Mouse (Mus musculus) intestine, embryonic 16.5 days (tissue): ENCODE data around the gene Iqcd. TPM values are rescaled to one million over a fixed set of nuclear protein-coding genes. Genes with fewer than 3 reads are reported as not detected.

ENCODE experiments used
- ATAC-seq: fragments of 200-750 bp; cut with Nextera tagmentation; 2 replicates; pipeline ENCODE4 v1.8.0; 2017; ENCODE audit warnings: moderate TSS enrichment, moderate library complexity
- H3K27ac ChIP-seq: fragments of 300-500 bp; sonication (generic); 2 replicates; pipeline ENCODE4 v1.5.1; 2014; ENCODE audit warnings: mild to moderate bottlenecking, low read length
- H3K27me3 ChIP-seq: fragments of 300-500 bp; sonication (generic); replicated peaks from 2 replicates; pipeline ENCODE4 v1.6.1; 2014; ENCODE audit warnings: low read length, control low read depth, mixed read lengths; ENCODE audit not compliant: control insufficient read depth, insufficient read depth
- H3K36me3 ChIP-seq: fragments of 300-500 bp; sonication (generic); 2 replicates; pipeline ENCODE4 v1.6.1; 2014; ENCODE audit warnings: low read length, control low read depth; ENCODE audit not compliant: control insufficient read depth, insufficient read depth
- H3K4me1 ChIP-seq: fragments of 300-500 bp; sonication (generic); 2 replicates; pipeline ENCODE4 v1.6.1; 2014; ENCODE audit warnings: low read length, control low read depth, mixed read lengths; ENCODE audit not compliant: control insufficient read depth, insufficient read depth
- H3K4me2 ChIP-seq: fragments of 300-500 bp; sonication (generic); 2 replicates; pipeline ENCODE4 v1.6.1; 2014; ENCODE audit warnings: low read depth, low read length, control low read depth
- H3K4me3 ChIP-seq: fragments of 300-500 bp; sonication (generic); 2 replicates; pipeline ENCODE4 v1.5.1; 2014; ENCODE audit warnings: mild to moderate bottlenecking, low read length
- H3K9ac ChIP-seq: fragments of 300-500 bp; sonication (generic); 2 replicates; pipeline ENCODE4 v1.6.1; 2014; ENCODE audit warnings: low read depth, low read length
- H3K9me3 ChIP-seq: fragments of 300-500 bp; sonication (generic); 2 replicates; pipeline ENCODE4 v1.6.1; 2016; ENCODE audit warnings: low read length, control low read depth; ENCODE audit not compliant: control insufficient read depth
- WGBS: fragments of 180-500 bp; shearing (Covaris S2); extraction: QIAGEN DNeasy Blood & Tissue Kit; methylation state at CpG from one replicate; pipeline ENCODE4 v1.1.7; 2014; 5-methylcytosine and 5-hydroxymethylcytosine counted together
- polyA plus RNA-seq: library from polyadenylated mRNA; unstranded; fragments of >200 nt; fragmentation: Nextera tagmentation; extraction: Ambion mirVana; gene quantifications from 2 replicates; pipeline ENCODE4 v1.2.1, GENCODE M21; 2015

The Iqcd gene
- polyA plus RNA-seq, 1 experiment from 2014 or later = 0.27 TPM

DNA sequence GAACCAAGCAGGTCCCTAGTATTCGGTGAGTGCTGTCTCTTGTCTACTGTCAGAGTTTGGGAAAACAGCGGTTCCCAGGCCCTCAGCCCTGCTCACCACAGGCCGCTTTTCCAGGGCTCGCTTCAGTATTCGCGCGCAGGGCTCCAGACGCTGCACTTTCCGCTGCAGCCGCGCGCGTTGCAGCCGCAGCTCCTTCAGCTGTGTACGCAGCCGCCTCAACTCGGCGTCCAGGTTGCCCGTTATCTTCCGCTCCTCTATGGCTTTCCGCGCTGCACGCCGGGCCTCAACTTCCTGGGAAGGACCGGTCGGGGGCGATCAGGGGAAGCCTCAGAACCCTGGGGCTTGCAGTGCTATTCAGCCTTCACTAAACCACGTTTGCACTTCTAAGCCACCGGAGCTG lies 42.3 kb downstream of the Iqcd start:
- H3K9ac ChIP-seq = 0 out of 2 replicates have a peak overlapping the region, but pooled peaks have one; percentile 29
- no peaks in the 10 kb centered on the region for H3K9me3 ChIP-seq
- no peak for ATAC-seq
- H3K4me2 ChIP-seq = peak overlapping the region; percentile 27; the same call in 1 of the 2 replicates
- H3K27me3 ChIP-seq = 0 out of 2 replicates have a peak, but pooled peaks cover 7% of the 10 kb centered on the region
- WGBS = 4% methylated on average over 29 of the region's 29 CpGs
- no peak overlapping the region for H3K27ac ChIP-seq
- H3K36me3 ChIP-seq = 0 out of 2 replicates have a peak, but pooled peaks cover 14% of the 10 kb centered on the region
- peaks cover 7% of the 10 kb centered on the region; the same call in 1 of the 2 replicates for H3K4me1 ChIP-seq
- no peak overlapping the region for H3K4me3 ChIP-seq

DNA sequence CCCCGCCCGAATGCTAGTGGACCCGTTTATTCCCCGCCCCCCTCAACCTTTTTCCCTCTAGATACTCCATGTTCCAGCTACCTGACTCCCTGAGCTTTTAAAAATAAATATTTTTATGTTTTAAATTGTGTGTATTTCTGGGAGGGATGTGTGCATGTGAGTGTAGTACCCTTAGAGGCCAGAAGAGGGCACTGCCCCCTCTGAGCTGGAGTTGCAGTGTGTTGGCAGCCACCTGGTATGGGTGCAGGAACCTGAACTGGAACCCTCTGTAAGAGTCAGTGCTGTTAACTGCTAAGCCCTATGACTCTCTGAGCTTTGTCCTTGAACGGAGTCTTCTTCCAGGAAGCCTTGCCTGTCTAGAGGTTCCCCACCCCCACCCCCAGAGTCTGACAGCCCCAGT lies 43.1 kb downstream of the Iqcd start:
- H3K4me1 ChIP-seq = peaks cover 7% of the 10 kb centered on the region; the same call in 1 of the 2 replicates
- 0 out of 2 replicates have a peak, but pooled peaks cover 6% of the 10 kb centered on the region for H3K36me3 ChIP-seq
- H3K9ac ChIP-seq = no peak overlapping the region
- 0 out of 2 replicates have a peak, but pooled peaks cover 7% of the 10 kb centered on the region for H3K27me3 ChIP-seq
- H3K27ac ChIP-seq = no peak overlapping the region
- no peaks in the 10 kb centered on the region for H3K9me3 ChIP-seq
- H3K4me2 ChIP-seq = no peak overlapping the region
- WGBS = 90% methylated on average over 5 of the region's 5 CpGs
- ATAC-seq = no peak
- no peak overlapping the region for H3K4me3 ChIP-seq

DNA sequence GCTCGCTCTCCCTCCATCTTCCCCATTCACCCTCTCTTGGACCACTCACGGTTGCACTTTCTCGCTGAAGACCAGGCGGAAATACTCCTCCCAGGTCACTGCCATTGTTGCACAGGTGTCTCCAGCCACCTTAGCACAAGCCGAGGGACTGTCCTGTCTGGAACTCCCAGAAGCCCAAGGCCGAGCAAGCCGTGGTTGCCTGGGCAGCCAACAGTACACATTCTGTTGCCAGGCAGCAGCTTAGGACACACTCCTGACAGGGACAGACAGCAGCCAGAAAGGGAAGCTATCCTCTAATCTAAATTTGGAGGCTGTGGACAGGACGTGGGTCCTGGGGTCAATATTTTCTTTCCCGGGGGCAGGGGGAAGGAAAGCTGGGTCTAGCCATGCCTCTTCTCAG lies 45.3 kb downstream of the Iqcd start, which contains the start of gene Cfap73:
Gene Cfap73 (minus strand): TSS at position 105 of the 400 bp plus-strand sequence.
- Histone ChIP-seq H3K4me1 (no peaks in the 10 kb centered on the region), H3K4me3 (no peak within 1 kb of the TSS), H3K4me2 (no peak within 1 kb of the TSS), H3K9ac (no peak within 1 kb of the TSS), H3K27me3 (0 out of 2 replicates have a peak, but pooled peaks cover 7% of the 10 kb centered on the region), H3K27ac (no peak within 1 kb of the TSS), H3K9me3 (no peaks in the 10 kb centered on the region), H3K36me3 (no peaks in the 10 kb centered on the region)
- 41% methylated on average over 9 of the region's 9 CpGs for WGBS
- ATAC-seq = no peak

- 50% methylated on average over 5 of the region's 5 CpGs for WGBS
- ATAC-seq = no peak
- H3K9ac ChIP-seq = no peak overlapping the region
- 0 out of 2 replicates have a peak, but pooled peaks cover 6% of the 10 kb centered on the region for H3K27me3 ChIP-seq
- H3K36me3 ChIP-seq = no peaks in the 10 kb centered on the region
- no peak overlapping the region for H3K4me3 ChIP-seq
- no peak overlapping the region for H3K27ac ChIP-seq
- no peaks in the 10 kb centered on the region for H3K9me3 ChIP-seq
- no peak overlapping the region for H3K4me2 ChIP-seq
- no peaks in the 10 kb centered on the region for H3K4me1 ChIP-seq
These were observed 46.0 kb downstream of the Iqcd start for GRCm38 (mm10) chr5:120634860-120635259.

DNA sequence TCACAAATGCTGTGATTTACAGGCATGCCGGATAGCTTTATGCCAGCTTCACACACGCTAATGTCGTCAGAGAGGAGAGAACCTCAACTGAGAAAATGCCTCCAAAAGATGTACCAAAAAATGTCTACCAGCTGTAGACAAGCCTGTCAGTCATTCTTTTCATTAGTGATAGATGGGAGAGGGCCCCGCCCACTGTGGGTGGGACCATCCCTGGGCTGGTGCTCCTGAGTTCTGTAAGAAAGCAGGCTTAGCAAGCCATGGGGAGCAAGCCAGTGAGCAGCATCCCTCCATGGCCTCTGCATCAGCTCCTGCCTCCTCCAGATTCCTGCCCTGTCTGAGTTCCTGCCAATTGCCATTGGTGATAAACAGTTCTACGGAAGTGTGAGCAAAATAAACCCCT lies 46.8 kb downstream of the Iqcd start:
- Histone ChIP-seq H3K4me3 (no peak overlapping the region), H3K36me3 (no peaks in the 10 kb centered on the region), H3K4me2 (no peak overlapping the region), H3K9ac (no peak overlapping the region), H3K4me1 (no peaks in the 10 kb centered on the region), H3K9me3 (no peaks in the 10 kb centered on the region), H3K27me3 (no peaks in the 10 kb centered on the region), H3K27ac (no peak overlapping the region)
- WGBS = 73% methylated on average over 5 of the region's 5 CpGs
- no peak for ATAC-seq

DNA sequence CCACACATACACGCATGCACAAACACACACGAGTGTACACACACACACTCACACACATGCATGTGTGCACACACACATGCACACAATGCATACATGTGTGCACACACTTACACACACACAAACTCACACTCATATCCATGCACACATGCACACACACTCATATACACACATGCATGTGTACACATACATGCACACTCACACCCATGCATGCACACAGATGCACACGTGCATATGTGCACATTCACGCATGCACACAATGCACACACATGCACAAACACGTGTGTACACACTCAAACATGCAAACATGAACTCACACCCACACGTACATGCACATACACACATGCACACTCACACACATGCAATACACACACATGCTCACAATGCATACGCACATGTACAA lies 51.3 kb downstream of the Iqcd start:
- Histone ChIP-seq H3K4me3 (no peak overlapping the region), H3K27me3 (no peaks in the 10 kb centered on the region)

GRCm38 (mm10) chr5:120643365-120644085 lies 54.7 kb downstream of the Iqcd start:
- Histone ChIP-seq H3K4me3 (no peak overlapping the region), H3K4me1 (peaks cover 2% of the 10 kb centered on the region), H3K27ac (no peak overlapping the region), H3K9ac (no peak overlapping the region), H3K27me3 (peaks cover 7% of the 10 kb centered on the region), H3K36me3 (no peaks in the 10 kb centered on the region), H3K9me3 (no peaks in the 10 kb centered on the region), H3K4me2 (no peak overlapping the region)
- ATAC-seq = no peak
- WGBS = 66% methylated on average over 14 of the region's 14 CpGs

More for the DNA sequence above, 51.3 kb downstream of the Iqcd start:
- WGBS = 88% methylated on average over 7 of the region's 7 CpGs
- Histone ChIP-seq H3K4me1 (no peaks in the 10 kb centered on the region), H3K9ac (no peak overlapping the region), H3K9me3 (no peaks in the 10 kb centered on the region), H3K36me3 (no peaks in the 10 kb centered on the region), H3K27ac (no peak overlapping the region), H3K4me2 (no peak overlapping the region)
- ATAC-seq = no peak

GRCm38 (mm10) chr5:120644227-120644626 lies 55.4 kb downstream of the Iqcd start:
- Histone ChIP-seq H3K9me3 (no peaks in the 10 kb centered on the region), H3K36me3 (no peaks in the 10 kb centered on the region), H3K27ac (no peak overlapping the region), H3K9ac (no peak overlapping the region), H3K27me3 (peaks cover 14% of the 10 kb centered on the region), H3K4me3 (no peak overlapping the region), H3K4me1 (peaks cover 9% of the 10 kb centered on the region), H3K4me2 (no peak overlapping the region)
- 76% methylated on average over 3 of the region's 3 CpGs for WGBS
- ATAC-seq = no peak

- H3K27ac ChIP-seq = no peak overlapping the region
- no peaks in the 10 kb centered on the region for H3K9me3 ChIP-seq
- 51% methylated on average over 6 of the region's 6 CpGs for WGBS
- ATAC-seq = no peak
- H3K9ac ChIP-seq = no peak overlapping the region
- H3K36me3 ChIP-seq = no peaks in the 10 kb centered on the region
- peaks cover 23% of the 10 kb centered on the region for H3K27me3 ChIP-seq
- H3K4me1 ChIP-seq = peaks cover 12% of the 10 kb centered on the region
- no peak overlapping the region for H3K4me2 ChIP-seq
- no peak overlapping the region for H3K4me3 ChIP-seq
These were observed 57.0 kb downstream of the Iqcd start for GRCm38 (mm10) chr5:120645851-120646250.
